Mouse (Mus musculus) stomach, postnatal 0 days (tissue): ENCODE measurements at regions not wholly inside any gene's neighbourhood (a gene's known extent, or its start where the extent isn't known, plus 50 kb on each side); places are given as distances from the start of the nearest gene placed in this dataset.
"Not testable (repeated sequence)": the region's sequence is repeated elsewhere in the genome, so short reads cannot be mapped to it uniquely, and the experiment has no call there.

Source experiments
- ATAC-seq: fragments of 200-750 bp; cut with Nextera tagmentation; 2 replicates; pipeline ENCODE4 v1.8.0; 2017; ENCODE audit not compliant: low FRiP score, low TSS enrichment
- DNase-seq: peaks from one replicate; pipeline ENCODE4 v3.0.0-alpha.2; 2016; ENCODE audit warnings: low spot score
- H3K27ac ChIP-seq: fragments of 300-500 bp; sonication (generic); replicated peaks from 2 replicates; pipeline ENCODE4 v1.5.1; 2014; ENCODE audit warnings: mild to moderate bottlenecking, control low read depth
- H3K27me3 ChIP-seq: fragments of 300-500 bp; sonication (generic); 2 replicates; pipeline ENCODE4 v1.6.1; 2014; ENCODE audit warnings: low read length; ENCODE audit not compliant: control insufficient read depth, insufficient read depth
- H3K36me3 ChIP-seq: fragments of 300-500 bp; sonication (generic); 2 replicates; pipeline ENCODE4 v1.6.1; 2014; ENCODE audit warnings: low read length, mixed read lengths; ENCODE audit not compliant: control insufficient read depth, insufficient read depth
- H3K4me1 ChIP-seq: fragments of 300-500 bp; sonication (generic); replicated peaks from 2 replicates; pipeline ENCODE4 v1.6.1; 2014; ENCODE audit warnings: antibody characterized with exemption; ENCODE audit not compliant: control insufficient read depth, insufficient read depth
- H3K4me2 ChIP-seq: fragments of 300-500 bp; sonication (generic); replicated peaks from 2 replicates; pipeline ENCODE4 v1.6.1; 2014; ENCODE audit warnings: low read depth, mild to moderate bottlenecking, control low read depth, moderate library complexity
- H3K4me3 ChIP-seq: fragments of 300-500 bp; sonication (generic); 2 replicates; pipeline ENCODE4 v1.5.1; 2014; ENCODE audit warnings: low read depth, low read length, control low read depth
- H3K9ac ChIP-seq: fragments of 300-500 bp; sonication (generic); 2 replicates; pipeline ENCODE4 v1.6.1; 2014; ENCODE audit warnings: mild to moderate bottlenecking, low read length, control low read depth, mixed read lengths
- H3K9me3 ChIP-seq: fragments of 300-500 bp; sonication (generic); 2 replicates; pipeline ENCODE4 v1.6.1; 2016; ENCODE audit warnings: low read length; ENCODE audit not compliant: control insufficient read depth
- CTCF ChIP-seq: IDR thresholded peaks from 2 replicates; pipeline ENCODE4 v1.5.1; 2016; ENCODE audit warnings: antibody characterized with exemption, low read depth, mild to moderate bottlenecking, moderate library complexity
- EP300 ChIP-seq: optimal IDR thresholded peaks from 2 replicates; pipeline ENCODE3; 2016; ENCODE audit warnings: antibody characterized with exemption
- WGBS: fragments of 180-500 bp; shearing (Covaris S2); extraction: QIAGEN DNeasy Blood & Tissue Kit; methylation state at CpG from one replicate; pipeline ENCODE4 v1.1.7; 2014; 5-methylcytosine and 5-hydroxymethylcytosine counted together

GRCm38 (mm10) chr7:129764456-129764970 is 172.8 kb downstream of the Wdr11 start:
- DNase-seq: peak; percentile 50
- Histone ChIP-seq H3K27me3 (no peaks in the 10 kb centered on the region), H3K4me2 (no peak overlapping the region), H3K4me1 (peaks cover 5% of the 10 kb centered on the region; the same call in 1 of the 2 replicates), H3K36me3 (no peaks in the 10 kb centered on the region), H3K27ac (peak overlapping the region; percentile 74), H3K9me3 (no peaks in the 10 kb centered on the region), H3K9ac (no peak overlapping the region), H3K4me3 (no peak overlapping the region)
- 70% methylated on average over 5 of the region's 5 CpGs for WGBS
- peak; percentile 87 for ATAC-seq
- no peak for TF ChIP-seq EP300
- TF ChIP-seq CTCF: no peak

- 78% methylated on average over 7 of the region's 7 CpGs for WGBS
- Histone ChIP-seq H3K4me3 (no peak overlapping the region), H3K27me3 (no peaks in the 10 kb centered on the region), H3K4me1 (peaks cover 5% of the 10 kb centered on the region; the same call in 1 of the 2 replicates), H3K27ac (peak overlapping the region; percentile 56), H3K9ac (no peak overlapping the region), H3K9me3 (no peaks in the 10 kb centered on the region), H3K36me3 (no peaks in the 10 kb centered on the region), H3K4me2 (no peak overlapping the region)
- no peak for ATAC-seq
- no peak for TF ChIP-seq CTCF
- TF ChIP-seq EP300: no peak
- peak; percentile 7 for DNase-seq
These were observed 174.0 kb downstream of the Wdr11 start for GRCm38 (mm10) chr7:129765681-129766080.

- H3K27me3 ChIP-seq: no peaks in the 10 kb centered on the region
- H3K4me3 ChIP-seq: no peak overlapping the region
- no peaks in the 10 kb centered on the region for H3K36me3 ChIP-seq
- ATAC-seq: 0 out of 2 replicates have a peak, but pooled peaks have one; percentile 36
- TF ChIP-seq CTCF (no peak), EP300 (no peak)
- no peaks in the 10 kb centered on the region for H3K9me3 ChIP-seq
- whole genome bisulfite sequencing: 52% methylated on average over 6 of the region's 6 CpGs
- H3K27ac ChIP-seq: peak overlapping the region; percentile 61
- DNase-seq: no peak
- H3K4me1 ChIP-seq: peaks cover 5% of the 10 kb centered on the region; the same call in 1 of the 2 replicates
- no peak overlapping the region for H3K4me2 ChIP-seq
- no peak overlapping the region for H3K9ac ChIP-seq
These were observed 174.6 kb downstream of the Wdr11 start for GRCm38 (mm10) chr7:129766087-129766834.

- not testable (repeated sequence) for H3K36me3 ChIP-seq, H3K27me3 ChIP-seq, H3K4me2 ChIP-seq, DNase-seq, H3K27ac ChIP-seq, H3K4me1 ChIP-seq, ATAC-seq, H3K4me3 ChIP-seq, H3K9me3 ChIP-seq, H3K9ac ChIP-seq
- WGBS: 45% methylated on average over 1 of the region's 1 CpGs
These were observed 178.0 kb downstream of the Wdr11 start for GRCm38 (mm10) chr7:129769673-129770072.

- Histone ChIP-seq H3K4me3 (no peak overlapping the region), H3K27me3 (no peaks in the 10 kb centered on the region), H3K4me1 (peaks cover 5% of the 10 kb centered on the region; the same call in 1 of the 2 replicates), H3K4me2 (no peak overlapping the region), H3K9me3 (no peaks in the 10 kb centered on the region), H3K9ac (no peak overlapping the region), H3K36me3 (no peaks in the 10 kb centered on the region), H3K27ac (no peak overlapping the region)
- TF ChIP-seq EP300: no peak
- TF ChIP-seq CTCF: no peak
- 85% methylated on average over 2 of the region's 2 CpGs for WGBS
- DNase-seq (no peak), ATAC-seq (no peak)
These were observed 180.2 kb downstream of the Wdr11 start for GRCm38 (mm10) chr7:129771876-129772275.
